24 mouse cellular contexts compared by ENCODE assay signal in genomic region chr16:56116155-56116554, GRCm38 (mm10).
A peak's percentile ranks its signal among the peaks of the same experiment; 100 is the strongest.
DNase-seq lines count a peak whose midpoint lies in the region; ATAC-seq and TF ChIP-seq lines count a peak whose summit lies in the region.
"Had no signal": no experiment of that assay in that cellular context is flagged by ENCODE, and none has a peak within 500 bp of the region (broad histone marks: within the 10 kb centered on the region; RNA-seq: fewer than 3 reads in every experiment).

No protein-coding gene starts in this region.

- no peak for ATAC-seq in heart, embryonic 11.5 days (replicated peaks; ENCODE audit: insufficient number of reproducible peaks, low FRiP score, low TSS enrichment)
- 0 out of 2 replicates have a peak, but pooled peaks have one; percentile 30 for ATAC-seq in lung, postnatal 0 days

- no peak for DNase-seq in heart, adult 2 months
- DNase-seq in lung, postnatal 0 days (ENCODE audit: low spot score): no peak
- no peak for DNase-seq in lung, postnatal 36 days
- DNase-seq in adipocyte (ENCODE audit: low spot score): peak; percentile 12
- DNase-seq in kidney, adult 18-20 months: no peak
- DNase-seq in frontal cortex, postnatal 10 days (ENCODE audit: low spot score in 2 of 2): no peak
- DNase-seq: B cell, adult 2 months; cerebellum, adult 8-10 months; gastrocnemius, postnatal 14 days; kidney, adult 9 months; kidney, postnatal 25 days; right cerebral cortex, postnatal 25 days; thymus, postnatal 14 days had no signal

- H3K9me3 ChIP-seq in heart, embryonic 11.5 days (replicated peaks; ENCODE audit: control insufficient read depth, low read length): no peaks in the 10 kb centered on the region
- H3K9me3 ChIP-seq in lung, postnatal 0 days (ENCODE audit: low read length): no peaks in the 10 kb centered on the region
- peaks cover 38% of the 10 kb centered on the region for H3K9me3 ChIP-seq in E14TG2a.4 (ENCODE audit: low read length)
- H3K9me3 ChIP-seq: heart, embryonic 13.5 days; limb, embryonic 15.5 days; liver, embryonic 15.5 days; midbrain, embryonic 12.5 days; neural tube, embryonic 15.5 days; stomach, embryonic 15.5 days had no signal

- no peak for TF ChIP-seq CTCF in heart, adult 2 months (IDR thresholded peaks at IDR 0.05)
- no peak for TF ChIP-seq CTCF in lung, postnatal 0 days (IDR thresholded peaks at IDR 0.05)
- no peak for TF ChIP-seq CTCF in E14TG2a.4 (conservative IDR thresholded peaks at IDR 0.05; ENCODE audit: low read length)

- H3K27ac ChIP-seq in heart, adult 2 months: peak overlapping the region; percentile 63
- H3K27ac ChIP-seq in heart, embryonic 11.5 days (ENCODE audit: low read depth, low read length): no peak overlapping the region
- no peak overlapping the region for H3K27ac ChIP-seq in lung, postnatal 0 days (ENCODE audit: low read length)
- H3K27ac ChIP-seq: embryonic facial prominence, embryonic 10.5 days; forebrain, embryonic 12.5 days; hindbrain, embryonic 13.5 days; limb, embryonic 15.5 days; liver, embryonic 15.5 days; midbrain, embryonic 12.5 days; neural tube, embryonic 15.5 days; stomach, embryonic 15.5 days had no signal

- no peak overlapping the region for H3K4me3 ChIP-seq in heart, adult 2 months
- H3K4me3 ChIP-seq in heart, embryonic 11.5 days (ENCODE audit: low read depth, low read length): no peak overlapping the region
- no peak overlapping the region for H3K4me3 ChIP-seq in lung, postnatal 0 days (ENCODE audit: low read depth, low read length)
- H3K4me3 ChIP-seq in E14TG2a.4 (replicated peaks; ENCODE audit: low read length): peak overlapping the region; percentile 78
- H3K4me3 ChIP-seq: embryonic facial prominence, embryonic 10.5 days; forebrain, embryonic 12.5 days; heart, embryonic 13.5 days; hindbrain, embryonic 13.5 days; limb, embryonic 15.5 days; liver, embryonic 15.5 days; midbrain, embryonic 12.5 days; neural tube, embryonic 15.5 days; stomach, embryonic 15.5 days had no signal

- no peak for TF ChIP-seq EP300 in heart, adult 2 months (IDR thresholded peaks at IDR 0.05; ENCODE audit: insufficient read depth, low read depth, low read length)
- TF ChIP-seq EP300 in lung, postnatal 0 days (IDR thresholded peaks at IDR 0.05): no peak

- H3K36me3 ChIP-seq in heart, adult 2 months (ENCODE audit: control insufficient read depth, insufficient read depth, low read length): peaks cover 2% of the 10 kb centered on the region
- H3K36me3 ChIP-seq in heart, embryonic 11.5 days (ENCODE audit: control insufficient read depth, insufficient read depth, low read length): 0 out of 2 replicates have a peak, but pooled peaks cover 7% of the 10 kb centered on the region
- peaks cover 9% of the 10 kb centered on the region; the same call in 1 of the 2 replicates for H3K36me3 ChIP-seq in lung, postnatal 0 days (ENCODE audit: insufficient read depth, low read length)
- H3K36me3 ChIP-seq in E14TG2a.4 (ENCODE audit: insufficient read depth, low read length): peaks cover 31% of the 10 kb centered on the region

- H3K4me1 ChIP-seq in heart, adult 2 months (ENCODE audit: control insufficient read depth, insufficient read depth, low read length): no peaks in the 10 kb centered on the region; the same call in 1 of the 2 replicates
- no peaks in the 10 kb centered on the region for H3K4me1 ChIP-seq in heart, embryonic 11.5 days (ENCODE audit: control insufficient read depth, insufficient read depth, low read length)
- no peaks in the 10 kb centered on the region for H3K4me1 ChIP-seq in lung, postnatal 0 days (ENCODE audit: insufficient read depth, low read depth, low read length)
- H3K4me1 ChIP-seq in E14TG2a.4 (replicated peaks; ENCODE audit: low read depth, low read length): peaks cover 8% of the 10 kb centered on the region; the same call in 1 of the 2 replicates
- H3K4me1 ChIP-seq: embryonic facial prominence, embryonic 10.5 days; forebrain, embryonic 12.5 days; hindbrain, embryonic 13.5 days; limb, embryonic 15.5 days; liver, embryonic 15.5 days; midbrain, embryonic 12.5 days; neural tube, embryonic 15.5 days; stomach, embryonic 15.5 days had no signal

- intact Hi-C loops in heart, adult 2 months (cut with DNase I): loop anchor here (5.0 kb wide), 1 partner anchor 39 kb away; no protein-coding TSS in a partner anchor

- WGBS in heart, adult 2 months: 71% methylated on average over 5 of the region's 5 CpGs
- 83% methylated on average over 5 of the region's 5 CpGs for WGBS in heart, embryonic 11.5 days (ENCODE audit: insufficient replicate concordance)
- WGBS in lung, postnatal 0 days: 65% methylated on average over 5 of the region's 5 CpGs

- no peak overlapping the region for H3K9ac ChIP-seq in heart, adult 2 months (ENCODE audit: low read depth, low read length)
- no peak overlapping the region for H3K9ac ChIP-seq in heart, embryonic 11.5 days (ENCODE audit: low read depth, low read length)
- no peak overlapping the region for H3K9ac ChIP-seq in lung, postnatal 0 days (replicated peaks; ENCODE audit: low read depth)
- H3K9ac ChIP-seq: forebrain, embryonic 12.5 days; heart, embryonic 13.5 days; hindbrain, embryonic 13.5 days; limb, embryonic 15.5 days; liver, embryonic 15.5 days; midbrain, embryonic 12.5 days; neural tube, embryonic 15.5 days; stomach, embryonic 15.5 days had no signal

- H3K4me2 ChIP-seq in heart, embryonic 11.5 days: no peak overlapping the region
- H3K4me2 ChIP-seq in lung, postnatal 0 days (replicated peaks; ENCODE audit: low read depth, low read length): no peak overlapping the region
- H3K4me2 ChIP-seq: forebrain, embryonic 12.5 days; heart, embryonic 13.5 days; hindbrain, embryonic 13.5 days; limb, embryonic 15.5 days; liver, embryonic 15.5 days; midbrain, embryonic 12.5 days; neural tube, embryonic 15.5 days; stomach, embryonic 15.5 days had no signal

- no peak for TF ChIP-seq POLR2A in heart, adult 2 months (IDR thresholded peaks at IDR 0.05; ENCODE audit: insufficient read depth, low read depth, low read length)

- no peaks in the 10 kb centered on the region for H3K79me2 ChIP-seq in heart, adult 2 months (replicated peaks; ENCODE audit: control insufficient read depth, insufficient read depth, low read length)

- no peaks in the 10 kb centered on the region for H3K27me3 ChIP-seq in heart, adult 2 months (ENCODE audit: control insufficient read depth, insufficient read depth, low read length)
- H3K27me3 ChIP-seq in heart, embryonic 11.5 days (ENCODE audit: control insufficient read depth, insufficient read depth, low read length): no peaks in the 10 kb centered on the region
- no peaks in the 10 kb centered on the region for H3K27me3 ChIP-seq in lung, postnatal 0 days (replicated peaks; ENCODE audit: insufficient read depth, low read length)
- H3K27me3 ChIP-seq in E14TG2a.4 (ENCODE audit: insufficient read depth, low read length): no peaks in the 10 kb centered on the region
- H3K27me3 ChIP-seq: forebrain, embryonic 12.5 days; heart, embryonic 13.5 days; hindbrain, embryonic 13.5 days; limb, embryonic 15.5 days; liver, embryonic 15.5 days; midbrain, embryonic 12.5 days; neural tube, embryonic 15.5 days; stomach, embryonic 15.5 days had no signal
